Mouse (Mus musculus) cerebellum, postnatal 14 days (tissue): ENCODE measurements around the gene Ufl1.
"Not testable (repeated sequence)": the region's sequence is repeated elsewhere in the genome, so short reads cannot be mapped to it uniquely, and the experiment has no call there.

Source experiments
- DNase-seq, 2 experiments: peaks; one replicate each; pipeline ENCODE4 v3.0.0; 2021; ENCODE audit warnings: mixed read lengths in 2 of 2

Ufl1 gene

GRCm38 (mm10) chr4:25281671-25282038 is at the start of gene Ufl1:
Ufl1 (minus strand) TSS chr4:25281821.
- peak; percentile 97 to 98 for DNase-seq

GRCm38 (mm10) chr4:25325684-25326220 is 44.1 kb upstream of the Ufl1 start:
- no peak for DNase-seq

DNA sequence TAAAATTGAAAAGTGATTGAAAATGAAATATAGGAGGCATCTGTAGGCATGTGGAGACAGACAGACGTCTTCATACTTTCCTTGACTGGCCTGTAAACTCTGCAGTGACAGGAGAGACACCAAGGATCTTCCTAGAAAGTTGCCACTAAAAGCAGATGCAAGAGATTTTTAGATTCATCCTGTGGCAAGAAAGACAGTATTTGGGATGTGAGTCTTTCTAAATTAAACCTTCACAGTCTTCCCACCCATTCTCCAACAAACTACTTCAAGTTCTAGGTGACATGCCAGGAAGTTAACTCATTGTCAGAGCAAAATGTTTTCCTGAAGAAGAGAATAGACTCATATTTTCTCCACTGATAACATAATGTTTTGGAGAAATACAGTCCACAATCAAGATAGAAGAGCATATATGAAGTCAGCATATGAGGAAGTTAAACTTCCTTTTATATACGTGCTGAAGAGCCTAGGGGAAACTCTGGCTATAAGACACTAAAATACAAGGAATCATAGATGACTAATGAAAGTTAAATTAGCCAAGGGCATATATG is 41.1 kb upstream of the Ufl1 start:
- DNase-seq = no peak

DNA sequence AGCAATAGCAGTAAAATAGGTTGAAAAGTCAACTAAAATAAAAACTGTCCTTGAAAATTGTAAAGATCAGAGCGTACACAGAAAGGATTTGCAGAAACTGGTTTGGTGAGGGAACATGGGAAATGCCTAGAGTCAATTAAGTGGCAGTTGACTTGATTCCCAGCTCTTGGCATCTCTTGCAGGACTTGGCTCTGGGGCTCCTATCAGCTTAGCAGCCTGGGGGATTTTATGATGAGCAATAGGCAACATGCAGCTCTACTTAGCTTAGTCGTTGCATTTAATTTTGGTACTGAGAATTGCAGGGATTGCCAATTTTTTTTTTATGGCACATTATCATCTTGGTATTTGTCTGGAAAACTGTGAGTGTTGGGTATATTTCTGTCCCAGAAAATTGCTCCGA is 32.1 kb upstream of the Ufl1 start:
- DNase-seq = peak; percentile 64 to 77

DNA sequence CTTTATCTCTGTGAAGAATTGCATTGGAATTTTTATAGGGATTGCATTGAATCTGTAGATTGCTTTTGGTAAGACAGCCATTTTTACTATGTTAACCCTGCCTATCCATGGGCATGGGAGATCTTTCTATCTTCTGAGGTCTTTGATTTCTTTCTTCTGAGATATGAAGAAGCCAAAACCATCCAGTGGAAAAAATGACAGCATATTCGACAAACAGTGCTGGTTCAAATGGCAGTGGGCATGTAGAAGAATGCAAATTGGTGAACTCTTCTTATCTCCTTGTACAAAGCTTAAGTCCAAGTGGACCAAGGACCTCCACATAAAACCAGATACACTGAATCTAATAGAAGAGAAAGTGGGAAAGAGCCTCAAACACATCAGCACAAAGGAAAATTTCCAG is 3.4 kb upstream of the Ufl1 start:
- DNase-seq = not testable (repeated sequence)

DNA sequence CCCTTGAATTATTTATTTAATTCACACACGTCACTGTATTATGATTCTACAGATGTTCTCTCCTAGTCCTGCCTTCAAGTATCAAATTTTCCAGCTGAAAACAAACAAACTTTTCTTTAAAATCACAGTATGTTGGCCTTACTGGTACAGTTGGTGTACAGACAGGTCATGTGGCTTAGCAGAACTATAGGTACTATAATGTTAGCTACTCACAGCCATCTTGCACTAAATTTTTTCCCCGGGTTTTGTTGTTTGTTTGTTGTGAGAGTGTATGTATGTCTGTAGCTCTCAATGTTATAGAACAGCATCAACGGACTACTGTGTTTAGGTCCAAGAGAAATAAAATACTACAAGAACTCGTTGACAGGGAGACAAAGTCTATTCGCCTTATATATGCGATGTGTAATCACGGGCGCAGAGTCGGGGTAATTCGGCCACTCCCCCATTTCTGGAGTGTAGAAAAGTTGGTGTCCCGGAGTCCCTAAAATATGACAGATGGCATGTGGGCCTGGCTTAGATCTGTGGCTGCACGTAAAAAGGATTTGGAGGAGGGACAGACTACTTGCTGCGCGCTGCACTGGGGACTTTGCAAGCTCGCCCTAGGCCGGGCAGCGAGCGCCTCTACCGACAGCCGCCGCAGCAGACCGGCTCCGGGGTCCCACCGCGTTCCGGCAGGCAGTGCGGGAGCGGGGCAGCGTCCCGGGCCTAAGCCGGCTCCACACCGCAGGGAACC is 517 bp downstream of the Ufl1 start:
- no peak for DNase-seq

DNA sequence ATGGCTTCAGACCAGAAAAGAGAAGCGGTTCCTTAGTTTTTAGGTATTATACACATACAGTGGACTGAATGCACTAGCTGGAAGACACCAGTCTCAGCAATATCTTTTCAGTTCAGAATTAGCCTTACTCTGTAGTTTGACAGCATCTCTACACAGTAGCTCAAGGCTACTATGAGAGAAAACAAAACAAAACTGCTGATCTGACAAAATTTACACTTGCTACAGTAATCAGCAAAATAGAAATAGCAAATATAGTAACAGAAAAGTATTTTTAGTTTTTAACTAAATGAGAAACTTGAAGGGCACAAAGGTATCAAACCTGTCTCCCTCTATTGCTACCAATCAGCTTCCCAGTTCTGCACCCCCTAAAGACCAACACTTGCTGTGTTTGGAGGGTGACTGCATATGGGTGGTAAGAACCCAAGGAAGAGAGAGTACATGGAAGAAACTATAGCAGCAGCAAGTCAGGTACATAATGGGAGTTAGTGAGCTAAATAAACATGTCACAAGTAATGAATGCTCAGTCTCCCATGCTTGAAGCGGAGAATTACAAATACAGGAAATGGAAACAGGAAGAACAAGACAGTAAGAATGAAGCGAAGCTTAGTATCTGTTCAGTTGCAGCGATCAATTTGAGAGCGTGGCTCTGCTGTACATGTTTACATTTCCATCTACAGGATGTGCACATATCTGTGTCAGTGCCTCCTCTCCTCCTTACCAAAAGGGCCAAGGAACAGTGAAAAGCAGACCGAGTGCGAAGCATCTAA is 8.6 kb downstream of the Ufl1 start:
- DNase-seq = no peak

GRCm38 (mm10) chr4:25271926-25272325 is 9.7 kb downstream of the Ufl1 start:
- no peak for DNase-seq

DNA sequence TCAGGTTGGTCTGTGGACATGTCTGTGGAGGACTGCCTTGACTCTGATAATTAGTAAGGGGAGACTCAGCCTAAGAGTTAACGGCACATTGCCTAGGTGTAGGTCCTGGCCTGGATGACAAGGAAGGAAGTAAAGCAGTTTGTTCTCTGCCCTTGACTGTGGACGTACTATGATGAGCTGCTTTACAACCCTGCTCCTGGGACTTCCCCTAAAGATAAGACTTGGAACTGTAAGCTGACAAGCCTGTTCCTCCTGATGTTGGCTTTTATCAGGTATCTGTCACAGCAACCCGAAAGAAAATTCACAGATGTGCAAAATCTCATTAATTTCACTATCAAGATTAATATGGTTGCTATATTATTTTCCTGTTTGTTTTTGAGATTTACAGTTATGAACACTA is 14.5 kb downstream of the Ufl1 start:
- DNase-seq = no peak

DNA sequence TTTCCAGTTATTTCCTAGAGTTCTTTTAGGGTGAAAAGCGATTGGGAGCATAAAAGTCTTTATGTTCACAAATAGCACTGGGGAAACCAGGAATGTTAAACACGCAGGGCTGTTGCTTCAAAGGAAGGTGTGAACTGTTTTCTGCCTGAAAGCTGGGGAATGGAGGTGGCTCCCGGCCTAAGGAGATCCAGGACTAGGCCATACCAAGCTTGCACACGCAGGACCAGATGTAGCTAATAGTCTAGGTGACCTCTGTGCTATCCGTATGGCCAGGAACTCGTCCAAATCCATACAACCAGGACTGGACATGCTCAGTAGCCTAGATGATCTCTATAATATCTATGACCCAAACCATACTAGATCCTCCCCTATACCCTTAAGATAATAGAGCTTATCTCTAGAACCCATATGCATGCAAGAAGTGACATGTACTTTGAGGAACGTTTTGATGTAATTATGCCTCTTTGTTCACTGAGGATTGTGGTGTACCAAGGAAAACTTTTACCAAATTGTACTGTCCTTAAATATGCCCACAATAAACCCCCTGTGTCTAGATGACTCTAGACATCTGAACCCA is 23.7 kb downstream of the Ufl1 start:
- DNase-seq = no peak

DNA sequence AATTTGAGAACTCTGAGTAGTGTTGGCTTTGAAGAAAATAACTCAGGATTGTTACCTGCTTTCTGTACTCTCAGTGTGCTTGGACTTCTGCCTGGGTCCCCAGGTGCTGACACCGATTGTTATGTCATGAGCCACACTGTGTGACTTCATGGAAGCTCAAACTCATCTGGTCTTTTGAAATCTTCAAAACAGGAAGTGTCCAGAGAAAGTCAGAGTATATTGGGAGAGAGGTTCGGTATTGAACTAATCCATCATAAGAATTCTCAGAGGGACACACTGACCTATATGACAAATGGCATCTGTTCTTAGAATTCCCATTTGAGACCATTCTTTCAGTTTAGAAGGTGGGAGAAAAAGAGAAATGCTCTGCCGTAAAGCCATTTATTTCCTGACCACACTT is 38.8 kb downstream of the Ufl1 start, which contains the start of gene Fhl5:
Fhl5 (minus strand) TSS at position 101 of the 400 bp plus-strand sequence.
- DNase-seq = no peak

DNA sequence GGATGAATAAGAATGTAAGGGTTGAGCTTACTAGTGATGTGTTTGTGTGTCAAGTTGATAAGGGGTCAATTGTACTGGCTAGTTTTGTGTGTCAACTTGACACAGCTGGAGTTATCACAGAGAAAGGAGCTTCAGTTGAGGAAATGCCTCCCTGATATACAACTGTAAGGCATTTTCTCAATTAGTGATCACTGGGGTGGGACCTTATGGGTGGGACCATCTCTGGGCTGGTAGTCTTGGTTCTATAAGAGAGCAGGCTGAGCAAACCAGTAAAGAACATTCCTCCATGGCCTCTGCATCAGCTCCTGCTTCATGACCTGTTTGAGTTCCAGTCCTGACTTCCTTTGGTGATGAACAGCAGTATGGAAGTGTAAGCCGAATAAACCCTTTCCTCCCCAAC is 46.0 kb downstream of the Ufl1 start:
- DNase-seq = not testable (repeated sequence)

DNA sequence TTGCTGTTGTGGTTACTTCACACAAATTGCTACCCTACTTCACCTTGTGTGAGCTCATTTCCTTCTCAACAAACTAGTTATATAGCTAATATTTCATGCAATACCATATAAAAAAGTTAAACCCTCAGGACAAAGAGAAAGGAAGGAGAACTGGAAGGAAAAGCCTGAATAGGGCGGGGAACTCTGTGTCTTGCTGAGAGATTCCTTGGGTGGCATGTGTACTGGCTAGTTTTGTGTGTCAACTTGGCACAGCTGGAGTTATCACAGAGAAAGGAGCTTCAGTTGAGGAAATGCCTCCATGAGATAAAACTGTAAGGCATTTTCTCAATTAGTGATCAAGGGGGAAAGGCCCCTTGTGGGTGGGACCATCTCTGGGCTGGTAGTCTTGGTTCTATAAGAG is 47.9 kb downstream of the Ufl1 start:
- DNase-seq = not testable (repeated sequence)

DNA sequence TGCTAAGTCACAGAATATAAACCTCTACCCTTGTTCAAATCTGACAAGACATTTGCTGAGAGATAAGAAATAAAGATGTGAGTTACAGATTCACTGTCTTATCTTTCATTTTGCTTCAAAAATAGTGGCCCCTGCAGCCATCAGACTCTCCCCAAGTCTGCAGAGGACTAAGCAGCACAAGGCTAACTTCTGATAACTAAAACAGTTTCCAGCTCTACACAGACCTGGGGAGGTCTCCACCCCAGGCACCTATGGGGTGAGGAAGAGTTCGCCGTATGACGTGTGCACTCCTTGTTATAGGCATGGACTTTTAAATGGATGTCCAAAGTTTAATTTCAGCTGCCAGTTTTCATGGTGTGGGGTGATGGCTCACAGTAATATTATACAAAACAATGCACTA is 49.1 kb downstream of the Ufl1 start:
- no peak for DNase-seq

GRCm38 (mm10) chr4:25227527-25227926 is 54.1 kb downstream of the Ufl1 start:
- no peak for DNase-seq

DNA sequence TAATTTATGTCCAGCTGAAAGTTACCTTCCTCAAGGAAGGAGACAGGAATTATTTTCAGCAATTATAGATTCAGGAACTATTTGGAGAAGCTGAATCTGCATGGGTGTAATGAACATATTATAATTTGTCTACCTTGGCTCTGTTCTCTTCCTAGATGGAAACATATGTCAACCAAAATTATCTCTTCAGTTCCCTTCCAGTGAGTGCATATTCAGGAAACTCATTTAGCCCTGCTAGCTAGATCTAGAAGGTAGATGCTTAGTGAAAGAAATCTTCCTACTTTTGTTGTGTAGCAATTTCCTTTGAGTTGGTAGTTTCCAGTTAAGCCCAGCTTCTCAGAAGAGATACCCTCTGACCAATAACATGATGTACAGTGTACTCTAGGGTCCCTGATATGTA is 59.7 kb downstream of the Ufl1 start:
- DNase-seq = no peak

DNA sequence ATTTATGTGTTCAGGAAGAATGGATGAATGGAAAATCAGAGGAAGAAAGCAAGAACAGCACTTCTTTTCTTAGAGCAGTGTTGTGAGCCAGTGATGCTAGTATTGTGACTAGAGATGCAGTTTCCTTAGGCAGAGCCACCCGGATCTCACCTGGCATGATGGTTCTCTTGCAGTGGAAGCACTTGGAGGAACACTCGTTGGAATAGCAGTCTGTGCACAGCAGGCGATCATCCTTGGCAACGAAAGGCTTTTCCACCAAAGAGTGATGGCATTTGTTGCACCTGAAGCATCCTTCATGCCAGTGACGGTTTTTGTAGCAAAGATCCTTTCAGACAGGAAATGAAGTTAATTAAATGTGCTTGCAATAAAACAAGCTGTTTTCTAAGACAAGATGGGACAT is 68.2 kb downstream of the Ufl1 start:
- peak; percentile 63 to 65 for DNase-seq

DNA sequence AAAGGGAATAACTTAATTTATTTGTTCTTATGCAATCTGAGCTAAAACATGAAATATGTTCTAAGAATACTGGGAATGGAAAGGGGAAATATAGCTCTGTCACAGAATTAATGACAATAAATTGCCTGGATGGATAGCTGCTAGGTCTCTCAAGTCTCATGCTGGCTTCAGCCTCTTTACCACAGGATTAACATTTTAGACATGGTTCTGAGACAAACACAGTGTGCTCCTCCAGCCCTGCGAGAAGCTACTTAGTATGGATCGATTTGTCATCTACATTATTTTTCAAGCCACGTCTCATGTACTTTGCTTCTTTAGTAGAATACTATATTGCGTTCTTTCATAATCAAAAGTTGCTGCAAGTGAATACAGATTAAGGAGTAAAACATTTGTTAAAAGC is 75.5 kb downstream of the Ufl1 start:
- DNase-seq = no peak
